Mouse (Mus musculus) hindbrain, embryonic 16.5 days (tissue): ENCODE results near the gene Gm10260. TPM values are rescaled to one million over a fixed set of nuclear protein-coding genes. Genes with fewer than 3 reads are reported as not detected.

Experiments
- ATAC-seq: fragments of 200-750 bp; cut with Nextera tagmentation; 2 replicates; pipeline ENCODE4 v1.8.0; 2017; ENCODE audit warnings: moderate TSS enrichment, moderate library complexity
- H3K27ac ChIP-seq: fragments of 300-500 bp; sonication (generic); 2 replicates; pipeline ENCODE4 v1.5.1; 2014; ENCODE audit warnings: low read depth, mild to moderate bottlenecking, control low read depth, low read length, moderate library complexity
- H3K27me3 ChIP-seq: fragments of 300-500 bp; sonication (generic); replicated peaks from 2 replicates; pipeline ENCODE4 v1.6.1; 2014; ENCODE audit warnings: low read length; ENCODE audit not compliant: control insufficient read depth, insufficient read depth
- H3K36me3 ChIP-seq: fragments of 300-500 bp; sonication (generic); 2 replicates; pipeline ENCODE4 v1.6.1; 2014; ENCODE audit warnings: mild to moderate bottlenecking, low read length, moderate library complexity, mixed read lengths; ENCODE audit not compliant: control insufficient read depth, insufficient read depth
- H3K4me1 ChIP-seq: fragments of 300-500 bp; sonication (generic); 2 replicates; pipeline ENCODE4 v1.6.1; 2014; ENCODE audit warnings: low read depth, low read length; ENCODE audit not compliant: control insufficient read depth, insufficient read depth
- H3K4me2 ChIP-seq: fragments of 300-500 bp; sonication (generic); 2 replicates; pipeline ENCODE4 v1.6.1; 2014; ENCODE audit warnings: mild to moderate bottlenecking, low read length, control low read depth, moderate library complexity
- H3K4me3 ChIP-seq: fragments of 300-500 bp; sonication (generic); 2 replicates; pipeline ENCODE4 v1.5.1; 2014; ENCODE audit warnings: mild to moderate bottlenecking, low read length, control low read depth, moderate library complexity
- H3K9ac ChIP-seq: fragments of 300-500 bp; sonication (generic); 2 replicates; pipeline ENCODE4 v1.6.1; 2014; ENCODE audit warnings: low read depth, mild to moderate bottlenecking, control low read depth, low read length, moderate library complexity
- H3K9me3 ChIP-seq: fragments of 300-500 bp; sonication (generic); 2 replicates; pipeline ENCODE4 v1.6.1; 2014; ENCODE audit warnings: mild to moderate bottlenecking, low read length, moderate library complexity; ENCODE audit not compliant: control insufficient read depth
- WGBS: fragments of 180-500 bp; shearing (Covaris S2); extraction: QIAGEN DNeasy Blood & Tissue Kit; methylation state at CpG from one replicate; pipeline ENCODE4 v1.1.7; 2014; 5-methylcytosine and 5-hydroxymethylcytosine counted together
- polyA plus RNA-seq: library from polyadenylated mRNA; unstranded; fragments of >200 nt; fragmentation: Nextera tagmentation; extraction: Ambion mirVana; gene quantifications from 2 replicates; pipeline ENCODE4 v1.2.1, GENCODE M21; 2015

Gm10260 gene
- polyA plus RNA-seq = 2.5 and 6.8 TPM in 2 replicates

DNA sequence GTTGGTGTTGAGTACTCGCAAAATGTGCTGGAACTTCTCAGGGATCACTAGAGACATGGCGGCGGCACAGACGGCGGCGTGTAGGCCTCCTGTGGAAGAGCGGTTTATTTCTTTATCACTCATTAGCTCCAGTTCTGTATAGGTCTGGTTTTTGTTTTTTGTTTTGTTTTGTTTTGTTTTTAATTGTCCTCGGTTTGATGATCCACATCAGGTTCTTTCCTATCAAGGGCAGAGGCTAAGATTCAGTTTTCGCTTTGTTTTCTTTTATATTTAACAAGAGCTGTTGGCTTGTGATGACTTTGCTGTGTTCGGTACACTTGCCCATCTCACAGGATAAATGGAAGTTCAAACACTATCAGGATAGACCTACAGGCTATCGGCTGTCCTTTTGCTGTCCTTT lies at the start of gene Gm10260:
Gene Gm10260 (minus strand): TSS at position 101 of the 400 bp plus-strand sequence.
- no peak within 1 kb of the TSS for H3K4me2 ChIP-seq
- no peak for ATAC-seq
- H3K27me3 ChIP-seq = no peaks in the 10 kb centered on the region
- WGBS = 97% methylated on average over 10 of the region's 11 CpGs
- H3K9me3 ChIP-seq = no peaks in the 10 kb centered on the region
- H3K27ac ChIP-seq = no peak within 1 kb of the TSS
- no peaks in the 10 kb centered on the region for H3K36me3 ChIP-seq
- peaks cover 2% of the 10 kb centered on the region for H3K4me1 ChIP-seq
- no peak within 1 kb of the TSS for H3K4me3 ChIP-seq
- H3K9ac ChIP-seq = no peak within 1 kb of the TSS

DNA sequence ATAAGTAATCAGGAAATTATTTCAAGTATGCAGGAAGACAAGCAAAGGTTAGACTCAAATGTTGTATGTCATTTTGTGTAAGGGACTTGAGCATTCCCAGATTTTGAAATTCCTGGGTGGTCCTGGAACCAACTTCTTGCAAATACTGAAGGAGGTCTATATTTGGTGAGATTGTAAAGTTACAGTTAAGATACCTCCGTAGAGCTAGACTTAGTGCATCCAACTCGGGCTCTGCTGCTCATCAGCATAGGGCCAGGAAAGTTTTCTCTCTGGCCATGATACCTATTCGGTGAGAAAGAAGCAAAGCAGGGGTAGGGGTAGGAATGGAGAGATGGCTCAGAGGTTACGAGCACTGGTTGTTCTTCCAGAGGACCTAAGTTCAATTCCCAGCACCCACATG lies 49.4 kb upstream of the Gm10260 start:
- WGBS = 95% methylated on average over 4 of the region's 4 CpGs
- Histone ChIP-seq H3K9me3 (no peaks in the 10 kb centered on the region), H3K4me3 (no peak overlapping the region), H3K4me1 (no peaks in the 10 kb centered on the region), H3K4me2 (no peak overlapping the region), H3K36me3 (no peaks in the 10 kb centered on the region), H3K27me3 (no peaks in the 10 kb centered on the region), H3K9ac (no peak overlapping the region), H3K27ac (no peak overlapping the region)
- ATAC-seq = no peak

DNA sequence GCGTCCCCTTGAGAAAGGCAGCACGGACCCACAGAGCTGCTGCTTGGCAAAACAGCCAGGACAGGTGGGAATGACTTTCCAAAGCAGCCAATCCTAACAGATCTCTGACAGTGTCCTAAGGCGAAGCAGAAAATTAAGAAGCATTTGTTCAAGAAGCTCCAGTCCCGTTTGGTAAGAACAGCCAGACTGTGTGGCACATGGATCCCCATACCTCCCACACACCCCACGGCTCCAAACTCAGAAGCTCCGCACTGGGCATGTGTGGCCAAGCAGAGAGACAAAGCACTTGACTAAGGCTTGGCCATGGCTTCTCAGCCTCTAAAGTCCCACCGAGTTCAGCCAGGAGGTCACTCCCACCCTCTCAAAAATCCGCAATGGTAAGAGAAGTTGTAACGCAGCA lies 45.5 kb upstream of the Gm10260 start:
- H3K9me3 ChIP-seq = no peaks in the 10 kb centered on the region
- H3K9ac ChIP-seq = no peak overlapping the region
- no peak overlapping the region for H3K4me3 ChIP-seq
- H3K4me2 ChIP-seq = no peak overlapping the region
- no peak overlapping the region for H3K27ac ChIP-seq
- H3K36me3 ChIP-seq = no peaks in the 10 kb centered on the region
- no peaks in the 10 kb centered on the region for H3K4me1 ChIP-seq
- WGBS = 82% methylated on average over 9 of the region's 9 CpGs
- H3K27me3 ChIP-seq = no peaks in the 10 kb centered on the region
- no peak for ATAC-seq

DNA sequence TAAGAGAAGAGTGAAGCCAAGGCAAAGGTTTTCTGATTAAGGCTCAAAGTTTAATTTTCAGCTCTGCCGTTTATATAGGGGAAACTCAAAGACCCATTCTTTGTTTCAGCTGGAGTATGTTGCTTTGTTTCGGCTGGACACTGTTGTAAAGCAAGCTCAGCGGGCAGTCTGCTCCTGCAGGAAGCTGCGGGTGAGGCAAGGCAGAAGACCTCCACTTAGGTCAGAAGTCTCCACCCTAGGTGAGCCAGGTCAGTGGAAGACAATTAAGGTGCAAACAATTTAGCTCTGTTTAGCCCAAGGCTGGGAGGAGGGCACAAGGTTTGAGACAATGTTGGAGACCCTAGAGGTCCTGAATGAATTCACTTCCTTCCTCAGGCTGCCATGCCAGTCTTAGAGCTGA lies 42.0 kb upstream of the Gm10260 start:
- no peaks in the 10 kb centered on the region for H3K27me3 ChIP-seq
- H3K9ac ChIP-seq = no peak overlapping the region
- no peaks in the 10 kb centered on the region for H3K4me1 ChIP-seq
- no peak overlapping the region for H3K4me3 ChIP-seq
- no peak overlapping the region for H3K4me2 ChIP-seq
- no peak overlapping the region for H3K27ac ChIP-seq
- no peak for ATAC-seq
- no peaks in the 10 kb centered on the region for H3K36me3 ChIP-seq
- no peaks in the 10 kb centered on the region for H3K9me3 ChIP-seq
- WGBS = 27% methylated on average over 4 of the region's 4 CpGs

DNA sequence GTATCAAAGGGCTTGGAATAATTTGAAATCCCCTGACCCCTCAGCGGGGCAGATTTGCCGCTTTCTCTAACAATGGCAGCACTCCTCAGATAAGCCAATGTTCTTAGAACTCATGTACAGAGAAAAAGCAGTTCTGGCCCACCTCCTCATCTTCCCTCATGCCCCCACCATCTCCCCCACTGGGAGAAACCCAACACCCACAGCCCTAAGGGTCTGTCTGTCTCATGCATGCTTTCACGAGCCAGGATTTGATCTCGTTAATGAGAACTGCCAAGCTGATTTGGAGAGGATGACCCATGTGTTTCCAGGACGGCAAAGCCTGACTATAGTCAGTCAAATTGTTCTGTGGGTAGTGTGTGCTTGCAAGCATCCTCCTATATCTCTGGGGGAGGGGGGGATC lies 37.0 kb upstream of the Gm10260 start:
- WGBS = 16% methylated on average over 5 of the region's 5 CpGs
- Histone ChIP-seq H3K4me3 (no peak overlapping the region), H3K27ac (no peak overlapping the region), H3K9ac (no peak overlapping the region), H3K9me3 (no peaks in the 10 kb centered on the region), H3K4me2 (no peak overlapping the region), H3K4me1 (no peaks in the 10 kb centered on the region), H3K27me3 (no peaks in the 10 kb centered on the region), H3K36me3 (no peaks in the 10 kb centered on the region)
- ATAC-seq = no peak

DNA sequence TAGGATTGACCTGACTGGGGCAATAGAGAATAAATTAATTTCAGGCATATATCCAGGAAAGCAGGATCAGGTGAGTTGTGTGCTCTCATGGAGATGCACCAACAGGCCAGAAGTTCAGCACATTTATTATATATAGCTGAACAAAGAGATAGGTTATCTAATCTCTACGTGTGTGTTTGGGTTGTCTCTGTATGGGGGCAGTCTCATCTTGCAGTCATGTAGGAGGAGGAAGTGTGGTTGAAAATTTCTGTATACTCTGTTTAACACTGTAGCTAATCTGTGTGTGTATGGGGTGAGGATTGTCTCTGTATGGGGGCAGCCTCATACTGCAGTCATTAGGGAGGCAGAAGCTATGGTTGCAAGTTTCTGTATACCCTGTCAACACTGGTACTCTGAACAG lies 34.3 kb upstream of the Gm10260 start:
- WGBS = 76% methylated on average over 1 of the region's 1 CpGs
- H3K36me3 ChIP-seq = no peaks in the 10 kb centered on the region
- ATAC-seq = no peak

DNA sequence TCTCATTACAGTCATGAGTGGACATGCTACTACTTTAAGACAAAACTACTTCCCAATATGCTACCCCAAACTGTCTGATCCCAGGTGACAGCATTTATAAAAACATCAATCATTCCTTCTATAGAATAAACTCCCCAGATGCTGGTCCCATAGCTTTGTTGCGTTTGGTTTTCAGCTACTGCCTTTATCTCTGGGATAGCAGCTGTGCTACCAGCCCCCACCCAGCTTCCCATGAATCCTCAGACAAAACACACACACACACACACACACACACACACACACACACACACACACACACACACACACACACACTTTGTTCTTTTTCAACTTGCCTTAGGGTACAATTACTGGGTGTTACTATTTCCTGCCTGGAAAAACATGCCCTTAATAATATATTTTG lies 33.5 kb upstream of the Gm10260 start:
- 50% methylated on average over 1 of the region's 1 CpGs for WGBS
- H3K9ac ChIP-seq = no peak overlapping the region
- H3K4me3 ChIP-seq = no peak overlapping the region
- no peaks in the 10 kb centered on the region for H3K36me3 ChIP-seq
- H3K4me1 ChIP-seq = no peaks in the 10 kb centered on the region
- H3K4me2 ChIP-seq = no peak overlapping the region
- H3K9me3 ChIP-seq = no peaks in the 10 kb centered on the region
- H3K27me3 ChIP-seq = no peaks in the 10 kb centered on the region
- no peak for ATAC-seq
- no peak overlapping the region for H3K27ac ChIP-seq

More for the DNA sequence above, 34.3 kb upstream of the Gm10260 start:
- Histone ChIP-seq H3K9ac (no peak overlapping the region), H3K27me3 (no peaks in the 10 kb centered on the region), H3K4me2 (no peak overlapping the region), H3K9me3 (no peaks in the 10 kb centered on the region), H3K27ac (no peak overlapping the region), H3K4me3 (no peak overlapping the region), H3K4me1 (no peaks in the 10 kb centered on the region)

DNA sequence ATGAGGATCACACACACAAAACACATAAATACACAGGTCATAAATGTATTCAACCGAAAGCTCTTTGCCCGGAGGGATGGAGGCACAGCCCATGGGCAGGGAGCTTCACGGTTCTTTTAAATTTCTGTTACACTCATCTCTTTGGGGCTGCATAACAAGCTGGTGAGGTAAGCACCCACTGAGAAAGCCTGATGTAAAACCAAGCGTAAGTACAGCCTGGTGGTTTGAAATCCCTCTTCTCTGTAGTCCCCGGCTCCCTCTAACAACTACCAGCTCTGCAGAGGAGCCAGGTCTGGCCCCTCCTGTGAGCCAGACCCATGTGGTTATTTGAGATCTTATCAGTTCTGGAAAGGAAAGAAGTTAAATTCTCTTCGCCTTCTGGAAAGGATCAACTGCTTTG lies 31.2 kb upstream of the Gm10260 start:
- Histone ChIP-seq H3K36me3 (no peaks in the 10 kb centered on the region), H3K4me2 (no peak overlapping the region), H3K27ac (no peak overlapping the region), H3K4me3 (no peak overlapping the region), H3K4me1 (no peaks in the 10 kb centered on the region), H3K27me3 (no peaks in the 10 kb centered on the region), H3K9me3 (no peaks in the 10 kb centered on the region), H3K9ac (no peak overlapping the region)
- no peak for ATAC-seq
- WGBS = 68% methylated on average over 6 of the region's 6 CpGs

DNA sequence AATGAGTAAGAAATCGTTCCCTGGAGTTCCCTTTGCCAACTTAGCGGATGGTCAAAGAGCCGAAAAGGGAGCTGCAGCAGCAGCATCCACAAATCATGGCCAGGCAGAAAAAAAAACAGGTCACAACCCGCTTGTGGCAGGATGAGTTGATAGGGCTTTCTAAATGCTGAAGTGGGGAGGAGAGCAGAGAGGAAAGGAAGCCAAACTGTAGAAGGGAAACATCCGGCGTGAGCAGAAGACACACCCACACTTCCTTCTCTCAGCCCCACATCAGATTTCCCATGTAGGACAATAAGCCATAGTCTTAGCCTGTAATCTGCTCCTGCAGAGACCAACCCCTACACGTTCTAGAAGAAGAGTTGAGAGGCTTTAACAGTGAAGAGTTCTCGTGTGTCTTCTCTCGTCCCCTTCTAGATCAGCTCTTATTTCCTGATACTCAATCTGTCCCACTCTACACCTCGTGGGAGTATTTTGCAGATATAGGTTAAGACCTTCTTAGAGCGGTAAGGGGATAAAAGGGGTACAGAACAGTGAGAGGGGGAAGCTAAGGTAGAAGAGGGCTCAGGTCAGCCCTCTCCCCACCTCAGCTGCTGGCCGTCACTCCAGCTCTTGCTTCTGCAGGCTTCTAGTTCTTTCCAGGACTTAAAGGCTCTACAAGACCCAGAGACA lies 29.5 kb upstream of the Gm10260 start:
- no peak overlapping the region for H3K4me2 ChIP-seq
- no peaks in the 10 kb centered on the region for H3K36me3 ChIP-seq
- no peak for ATAC-seq
- no peaks in the 10 kb centered on the region for H3K9me3 ChIP-seq
- H3K9ac ChIP-seq = no peak overlapping the region
- H3K4me1 ChIP-seq = no peaks in the 10 kb centered on the region
- 90% methylated on average over 12 of the region's 12 CpGs for WGBS
- no peaks in the 10 kb centered on the region for H3K27me3 ChIP-seq
- no peak overlapping the region for H3K27ac ChIP-seq
- no peak overlapping the region for H3K4me3 ChIP-seq
